Mouse (Mus musculus) gastrocnemius, adult 2 months (tissue): ENCODE results near the gene Atp8b4. TPM values are rescaled to one million over a fixed set of nuclear protein-coding genes. Genes with fewer than 3 reads are reported as not detected.

Source experiments
- DNase-seq: peaks from one replicate; pipeline ENCODE4 v3.0.0; 2022
- H3K27ac ChIP-seq: fragments of 200-600 bp; 2 replicates; pipeline ENCODE4 v1.8.1; 2022; ENCODE audit warnings: mild to moderate bottlenecking
- H3K4me3 ChIP-seq: fragments of 200-600 bp; 2 replicates; pipeline ENCODE4 v1.8.1; 2022; ENCODE audit warnings: mild to moderate bottlenecking, moderate library complexity
- CTCF ChIP-seq: fragments of 200-600 bp; IDR thresholded peaks from 2 replicates; pipeline ENCODE4 v1.8.1; 2022; ENCODE audit warnings: antibody characterized with exemption, mild to moderate bottlenecking, moderate library complexity
- intact Hi-C: fragments of 180-260 bp; cut with DNase I; formaldehyde crosslinking; loops from one replicate; pipeline ENCODE4 v1.15.1; 2025
- total RNA-seq, 2 experiments: library from RNA; stranded (reverse); gene quantifications; 2 replicates each; pipeline ENCODE4 v1.2.3; 2021

Gene Atp8b4
- total RNA-seq, 2 experiments from 2014 or later, result 0.11 to 0.13 TPM

GRCm38 (mm10) chr2:126361131-126361810 lies 139.2 kb downstream of the Atp8b4 start:
- peak overlapping the region; percentile 29; the same call in 1 of the 2 replicates for H3K4me3 ChIP-seq
- peak overlapping the region; percentile 76 for H3K27ac ChIP-seq
- no peak for TF ChIP-seq CTCF
- no peak for DNase-seq
- intact Hi-C loops, result loop anchor here (5.0 kb wide), 1 partner anchor 354 kb away; no protein-coding TSS in a partner anchor

GRCm38 (mm10) chr2:126360688-126361087 lies 139.8 kb downstream of the Atp8b4 start:
- peak overlapping the region; percentile 76 for H3K27ac ChIP-seq
- H3K4me3 ChIP-seq, result 0 out of 2 replicates have a peak overlapping the region, but pooled peaks have one; percentile 29
- TF ChIP-seq CTCF, result no peak
- intact Hi-C loops, result loop anchor here (5.0 kb wide), 1 partner anchor 353 kb away; no protein-coding TSS in a partner anchor
- DNase-seq, result peak; percentile 74

DNA sequence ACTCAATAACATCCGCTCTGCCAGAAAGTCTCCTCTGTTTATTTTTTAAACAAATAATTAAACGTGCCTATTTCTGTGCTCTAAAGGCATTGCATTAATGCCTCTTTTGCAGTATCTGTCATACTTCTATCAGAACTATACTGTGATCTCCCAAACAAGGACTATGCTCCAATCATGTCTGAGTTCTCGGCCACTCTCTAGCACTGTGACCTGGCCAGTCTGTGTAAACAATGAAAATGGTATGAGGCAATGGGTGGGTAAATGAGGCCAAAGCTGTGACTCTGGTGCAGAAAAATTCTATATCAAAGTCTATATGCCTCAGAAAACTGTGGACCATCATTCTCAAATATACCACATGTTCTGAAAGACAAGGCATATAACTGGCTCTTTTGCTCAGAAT lies 140.5 kb downstream of the Atp8b4 start:
- no peak for TF ChIP-seq CTCF
- DNase-seq, result no peak
- Histone ChIP-seq H3K27ac (peak overlapping the region; percentile 76), H3K4me3 (no peak overlapping the region)
- intact Hi-C loops, result loop anchor here (5.0 kb wide), 1 partner anchor 353 kb away; no protein-coding TSS in a partner anchor

- no peak for DNase-seq
- no peak overlapping the region for H3K4me3 ChIP-seq
- H3K27ac ChIP-seq, result peak overlapping the region; percentile 76
- intact Hi-C loops, result no loop called here
- no peak for TF ChIP-seq CTCF
These were observed 141.2 kb downstream of the Atp8b4 start for GRCm38 (mm10) chr2:126359278-126359677.

GRCm38 (mm10) chr2:126358741-126359140 lies 141.7 kb downstream of the Atp8b4 start:
- Histone ChIP-seq H3K27ac (no peak overlapping the region), H3K4me3 (no peak overlapping the region)
- intact Hi-C loops, result no loop called here
- no peak for TF ChIP-seq CTCF
- DNase-seq, result no peak

GRCm38 (mm10) chr2:126355259-126355658 lies 145.2 kb downstream of the Atp8b4 start:
- intact Hi-C loops, result no loop called here
- Histone ChIP-seq H3K4me3 (no peak overlapping the region), H3K27ac (no peak overlapping the region)
- no peak for DNase-seq
- no peak for TF ChIP-seq CTCF

DNA sequence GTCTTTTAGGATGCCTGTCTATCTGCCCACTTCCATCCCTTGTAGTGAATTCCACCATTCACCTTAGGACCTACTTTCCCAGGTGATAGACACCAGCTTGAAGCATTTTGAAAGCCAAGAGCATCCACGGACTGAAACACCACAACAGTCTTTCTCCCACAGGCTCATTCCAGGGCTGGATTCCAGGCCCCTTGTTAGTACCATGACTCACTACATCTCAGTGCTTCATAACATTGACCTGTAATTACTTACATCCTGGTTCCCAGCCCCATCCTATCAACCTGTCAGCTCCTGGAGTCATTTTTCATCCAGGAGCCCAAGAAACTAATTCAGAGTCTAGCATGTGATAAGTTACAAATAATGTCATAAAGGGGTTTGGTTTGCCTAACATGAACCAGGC lies 148.7 kb downstream of the Atp8b4 start:
- Histone ChIP-seq H3K4me3 (no peak overlapping the region), H3K27ac (no peak overlapping the region)
- TF ChIP-seq CTCF, result no peak
- DNase-seq, result no peak
- intact Hi-C loops, result no loop called here

GRCm38 (mm10) chr2:126343026-126343593 lies 157.4 kb downstream of the Atp8b4 start:
- Histone ChIP-seq H3K4me3 (no peak overlapping the region), H3K27ac (no peak overlapping the region)
- no peak for TF ChIP-seq CTCF
- no peak for DNase-seq
- intact Hi-C loops, result no loop called here

- no peak for DNase-seq
- TF ChIP-seq CTCF, result no peak
- H3K27ac ChIP-seq, result no peak overlapping the region
- H3K4me3 ChIP-seq, result no peak overlapping the region
- intact Hi-C loops, result no loop called here
These were observed 159.0 kb downstream of the Atp8b4 start for GRCm38 (mm10) chr2:126341521-126341920.

DNA sequence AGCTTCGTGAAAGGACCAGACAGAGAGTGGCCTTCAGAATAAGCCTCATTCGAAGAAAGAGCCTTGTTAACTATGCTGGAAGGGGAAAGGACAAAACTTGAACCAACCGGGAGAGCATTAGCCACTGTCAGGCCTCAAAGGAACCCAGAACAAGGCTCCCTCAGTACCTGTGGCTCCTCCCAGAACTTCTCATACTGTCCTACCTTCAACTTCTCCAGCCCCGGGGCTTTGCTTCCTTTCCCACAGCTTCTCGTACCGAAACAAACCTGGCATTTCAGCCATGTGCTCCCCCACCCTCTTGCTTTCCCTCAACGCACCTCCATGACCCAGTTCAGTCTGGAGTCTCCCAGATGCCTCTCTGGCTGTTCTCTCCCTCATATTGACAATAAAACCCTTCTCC lies 160.3 kb downstream of the Atp8b4 start:
- H3K27ac ChIP-seq, result peak overlapping the region; percentile 81
- no peak for DNase-seq

GRCm38 (mm10) chr2:126339516-126339915 lies 161.0 kb downstream of the Atp8b4 start:
- Histone ChIP-seq H3K27ac (peak overlapping the region; percentile 81), H3K4me3 (no peak overlapping the region)
- intact Hi-C loops, result no loop called here
- peak; percentile 50 for DNase-seq
- TF ChIP-seq CTCF, result no peak

More for the DNA sequence above, 160.3 kb downstream of the Atp8b4 start:
- TF ChIP-seq CTCF, result no peak
- intact Hi-C loops, result no loop called here
- H3K4me3 ChIP-seq, result no peak overlapping the region

DNA sequence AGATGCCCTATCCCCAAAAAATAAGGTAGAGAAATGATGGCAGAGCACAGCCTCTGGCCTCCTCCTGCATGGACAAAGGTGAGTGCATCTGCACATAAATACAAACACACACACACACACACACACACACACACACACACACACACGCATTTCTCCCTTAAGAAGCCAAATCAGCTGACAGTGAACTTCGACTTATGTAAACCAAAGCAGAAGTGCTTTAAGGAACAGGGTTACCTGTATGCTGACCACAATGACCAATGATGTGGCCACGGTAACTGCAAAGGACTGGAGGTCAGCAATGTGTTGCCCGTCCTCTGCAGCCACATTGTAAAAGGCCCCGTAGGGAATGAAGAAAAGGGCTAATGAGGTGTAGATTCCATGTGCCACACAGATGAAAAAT lies 163.3 kb downstream of the Atp8b4 start:
- DNase-seq, result no peak
- no peak overlapping the region for H3K27ac ChIP-seq
- H3K4me3 ChIP-seq, result no peak overlapping the region
- TF ChIP-seq CTCF, result no peak
- intact Hi-C loops, result no loop called here

GRCm38 (mm10) chr2:126331794-126332193 lies 168.7 kb downstream of the Atp8b4 start:
- no peak for TF ChIP-seq CTCF
- intact Hi-C loops, result no loop called here
- H3K27ac ChIP-seq, result no peak overlapping the region
- H3K4me3 ChIP-seq, result no peak overlapping the region
- no peak for DNase-seq
